Mouse (Mus musculus) kidney, postnatal 10 days (tissue): ENCODE results near the gene Olfr818.
"Not testable (repeated sequence)": the region's sequence is repeated elsewhere in the genome, so short reads cannot be mapped to it uniquely, and the experiment has no call there.

ENCODE experiments used
- DNase-seq: peaks from one replicate; pipeline ENCODE4 v3.0.0; 2021; ENCODE audit warnings: mixed read lengths

Olfr818 gene

DNA sequence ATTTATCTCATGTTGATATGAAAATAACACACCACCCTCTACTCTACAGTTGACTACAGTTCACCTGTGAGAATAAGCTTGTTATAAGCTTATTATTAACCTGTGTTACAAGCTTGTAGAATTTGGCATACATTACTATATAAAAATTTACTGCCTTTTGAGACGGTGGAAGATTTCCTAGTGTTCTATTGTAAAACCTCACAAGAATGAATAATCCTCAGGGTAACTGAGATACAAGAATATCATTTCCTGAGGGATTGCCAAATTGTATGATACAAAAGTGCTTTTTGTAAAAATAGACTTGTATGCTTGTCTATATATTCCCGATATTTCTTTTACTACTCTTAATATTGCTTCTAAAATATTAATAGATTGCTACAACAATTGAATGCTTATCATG lies at the start of gene Olfr818:
Gene Olfr818 (minus strand): TSS at position 101 of the 400 bp plus-strand sequence.
- DNase-seq, result no peak

GRCm38 (mm10) chr10:129984962-129985361 lies 36.1 kb upstream of the Olfr818 start, which contains the start of gene Gm10310:
Gm10310 (minus strand) TSS chr10:129985062.
- DNase-seq, result not testable (repeated sequence)

DNA sequence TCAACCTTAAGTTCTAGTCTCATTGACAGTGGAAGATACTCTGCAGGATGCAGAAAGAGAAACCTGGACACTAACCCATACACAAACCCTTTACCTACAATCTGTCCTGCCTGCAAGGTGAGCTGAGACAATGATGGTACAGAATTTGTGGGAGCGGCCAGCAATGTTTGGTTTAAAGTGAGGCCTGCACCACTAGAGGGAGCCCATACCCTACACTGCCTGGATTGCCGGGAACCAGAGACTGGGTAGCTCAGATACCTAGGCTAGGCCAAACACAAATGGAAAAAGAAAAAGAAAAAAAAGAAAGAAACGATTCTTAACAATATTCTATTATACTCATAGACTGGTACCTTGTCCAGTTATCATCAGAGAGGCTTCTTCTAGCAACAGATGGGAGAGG lies 33.0 kb upstream of the Olfr818 start:
- not testable (repeated sequence) for DNase-seq

DNA sequence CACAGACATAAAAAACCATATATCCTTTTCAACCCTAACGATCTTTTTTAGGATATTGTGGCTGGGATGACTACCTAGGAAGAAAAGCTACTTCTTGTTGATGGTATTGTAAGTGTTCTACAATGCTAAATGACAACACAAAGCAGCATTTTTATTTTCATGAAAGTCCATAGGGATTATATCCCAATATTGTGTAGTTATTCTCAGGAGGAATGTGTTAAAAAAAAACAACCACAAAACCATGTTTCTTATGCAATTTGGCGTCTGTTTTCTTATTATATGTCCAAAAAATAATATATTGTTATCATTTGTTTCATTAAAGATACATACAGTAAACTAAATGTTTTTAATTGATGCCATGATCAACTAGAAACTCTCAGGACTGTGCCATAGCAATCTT lies 27.1 kb upstream of the Olfr818 start, which contains the start of gene Olfr247:
Gene Olfr247 (minus strand): TSS at position 101 of the 400 bp plus-strand sequence.
- not testable (repeated sequence) for DNase-seq

- not testable (repeated sequence) for DNase-seq
These were observed 24.1 kb upstream of the Olfr818 start for GRCm38 (mm10) chr10:129972994-129973393.

DNA sequence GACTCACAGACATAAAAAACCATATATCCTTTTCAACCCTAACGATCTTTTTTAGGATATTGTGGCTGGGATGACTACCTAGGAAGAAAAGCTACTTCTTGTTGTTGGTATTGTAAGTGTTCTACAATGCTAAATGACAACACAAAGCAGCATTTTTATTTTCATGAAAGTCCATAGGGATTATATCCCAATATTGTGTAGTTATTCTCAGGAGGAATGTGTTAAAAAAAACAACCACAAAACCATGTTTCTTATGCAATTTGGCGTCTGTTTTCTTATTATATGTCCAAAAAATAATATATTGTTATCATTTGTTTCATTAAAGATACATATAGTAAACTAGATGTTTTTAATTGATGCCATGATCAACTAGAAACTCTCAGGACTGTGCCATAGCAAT lies 18.3 kb upstream of the Olfr818 start, which contains the start of gene Olfr819:
Gene Olfr819 (minus strand): TSS at position 101 of the 400 bp plus-strand sequence.
- not testable (repeated sequence) for DNase-seq

GRCm38 (mm10) chr10:129966232-129966631 lies 17.3 kb upstream of the Olfr818 start:
- DNase-seq, result not testable (repeated sequence)

GRCm38 (mm10) chr10:129915497-129915896 lies 33.4 kb downstream of the Olfr818 start, which contains the start of gene Olfr816:
Olfr816 (minus strand) TSS chr10:129915597.
- no peak for DNase-seq

DNA sequence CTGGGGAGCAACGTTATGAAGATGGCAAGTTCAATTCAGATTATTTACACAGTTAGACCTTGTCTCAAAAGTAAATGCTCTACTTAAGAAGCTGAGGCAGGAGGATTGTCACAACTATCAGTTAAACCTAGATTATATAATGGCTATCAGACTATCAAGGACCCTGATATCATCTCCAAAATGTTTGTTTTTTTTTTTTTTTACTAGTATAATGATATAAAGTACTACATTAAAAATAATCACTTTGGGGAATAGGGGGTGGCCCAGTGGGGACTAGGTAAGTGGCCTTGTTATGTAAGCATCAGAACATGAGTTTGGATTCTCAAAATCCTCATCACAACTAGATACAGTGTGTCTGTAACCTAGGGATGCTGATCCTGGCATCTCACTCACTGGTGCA lies 43.1 kb downstream of the Olfr818 start, which contains the start of gene Olfr815:
Gene Olfr815 (minus strand): TSS at position 101 of the 400 bp plus-strand sequence.
- DNase-seq, result not testable (repeated sequence)
